Mouse (Mus musculus) limb, embryonic 10.5 days (tissue): ENCODE measurements at regions not wholly inside any gene's neighbourhood (a gene's known extent, or its start where the extent isn't known, plus 50 kb on each side); places are given as distances from the start of the nearest gene placed in this dataset.
A peak's percentile ranks its signal among the peaks of the same experiment; 100 is the strongest.

Experiments used
- DNase-seq: peaks from one replicate; pipeline ENCODE4 v3.0.0-alpha.2; 2017; ENCODE audit warnings: low spot score
- H3K27ac ChIP-seq: fragments of 300-500 bp; sonication (generic); 2 replicates; pipeline ENCODE4 v1.5.1; 2016; ENCODE audit warnings: mild to moderate bottlenecking
- H3K27me3 ChIP-seq: fragments of 300-500 bp; sonication (generic); 2 replicates; pipeline ENCODE4 v1.6.1; 2016; ENCODE audit warnings: low read depth, mild to moderate bottlenecking; ENCODE audit not compliant: poor library complexity, severe bottlenecking
- H3K36me3 ChIP-seq: fragments of 300-500 bp; sonication (generic); 2 replicates; pipeline ENCODE4 v1.6.1; 2016; ENCODE audit warnings: mild to moderate bottlenecking, moderate library complexity
- H3K4me1 ChIP-seq: fragments of 300-500 bp; sonication (generic); 2 replicates; pipeline ENCODE4 v1.6.1; 2016
- H3K4me3 ChIP-seq: fragments of 300-500 bp; sonication (generic); 2 replicates; pipeline ENCODE4 v1.5.1; 2016; ENCODE audit warnings: mild to moderate bottlenecking, moderate library complexity
- H3K9me3 ChIP-seq: fragments of 300-500 bp; sonication (generic); replicated peaks from 2 replicates; pipeline ENCODE4 v1.6.1; 2016; ENCODE audit warnings: mild to moderate bottlenecking
- WGBS: fragments of 180-500 bp; shearing (Covaris S2); methylation state at CpG from one replicate; pipeline ENCODE4 v1.1.7; 2016; 5-methylcytosine and 5-hydroxymethylcytosine counted together

DNA sequence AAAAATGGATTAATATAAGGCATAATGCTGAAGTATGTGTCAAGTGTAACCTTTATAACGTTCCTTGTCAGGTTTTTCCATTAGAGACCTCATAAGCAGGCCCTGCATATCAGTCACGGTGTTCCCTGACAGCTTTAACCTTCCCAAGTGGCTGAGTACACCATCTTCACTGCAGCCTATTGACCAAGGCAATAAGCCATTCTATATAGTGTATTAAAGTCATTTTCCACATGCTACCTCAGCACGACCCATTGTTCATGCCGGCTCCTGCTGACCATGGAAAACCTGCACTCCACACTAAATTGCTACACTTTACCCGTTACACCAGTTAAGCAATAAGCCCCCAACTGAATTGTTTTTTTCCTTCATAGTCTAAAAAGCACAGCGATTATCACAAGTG lies 883.0 kb upstream of the Arrdc3 start:
- peak overlapping the region; percentile 37; the same call in 1 of the 2 replicates for H3K27ac ChIP-seq
- no peaks in the 10 kb centered on the region for H3K9me3 ChIP-seq
- H3K4me1 ChIP-seq, result peaks cover 14% of the 10 kb centered on the region
- WGBS, result 70% methylated on average over 6 of the region's 6 CpGs
- no peak for DNase-seq
- no peaks in the 10 kb centered on the region for H3K27me3 ChIP-seq
- no peak overlapping the region for H3K4me3 ChIP-seq
- no peaks in the 10 kb centered on the region for H3K36me3 ChIP-seq

DNA sequence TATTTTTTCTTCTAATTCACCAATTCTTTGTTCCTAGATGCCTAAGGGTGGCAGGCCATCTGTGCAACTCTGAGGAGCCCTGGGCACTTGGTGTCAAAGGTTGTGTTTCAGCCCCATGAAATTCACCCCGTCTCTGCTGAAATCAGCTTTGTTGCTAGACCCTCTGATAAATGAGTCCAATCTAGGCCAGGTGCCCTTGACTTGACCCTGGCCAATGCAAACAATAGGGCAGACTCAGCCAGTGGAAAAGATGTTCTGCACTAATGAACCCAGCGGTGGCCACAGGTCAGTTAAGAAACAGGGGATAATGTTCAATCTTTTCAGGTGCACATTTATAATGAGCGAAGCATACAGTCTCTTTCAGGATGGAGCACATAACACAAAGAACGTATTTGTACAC lies 882.5 kb upstream of the Arrdc3 start:
- no peaks in the 10 kb centered on the region for H3K9me3 ChIP-seq
- DNase-seq, result peak; percentile 56
- H3K4me3 ChIP-seq, result no peak overlapping the region
- H3K27me3 ChIP-seq, result no peaks in the 10 kb centered on the region
- no peaks in the 10 kb centered on the region for H3K36me3 ChIP-seq
- WGBS, result 30% methylated on average over 4 of the region's 4 CpGs
- H3K4me1 ChIP-seq, result peaks cover 14% of the 10 kb centered on the region
- H3K27ac ChIP-seq, result no peak overlapping the region; the same call in 1 of the 2 replicates
